Mouse (Mus musculus) embryonic facial prominence, embryonic 13.5 days (tissue): ENCODE data around the gene Mapkap1. TPM values are rescaled to one million over a fixed set of nuclear protein-coding genes. Genes with fewer than 3 reads are reported as not detected.

Experiments
- ATAC-seq: fragments of 200-750 bp; cut with Nextera tagmentation; 2 replicates; pipeline ENCODE4 v1.8.0; 2017; ENCODE audit warnings: low read depth; ENCODE audit not compliant: insufficient number of reproducible peaks, insufficient read depth, low FRiP score, low TSS enrichment
- H3K27ac ChIP-seq: fragments of 300-500 bp; sonication (generic); 2 replicates; pipeline ENCODE4 v1.5.1; 2015; ENCODE audit warnings: moderate library complexity, mild to moderate bottlenecking, inconsistent platforms
- H3K27me3 ChIP-seq: fragments of 300-500 bp; sonication (generic); 2 replicates; pipeline ENCODE4 v1.6.1; 2015; ENCODE audit warnings: mild to moderate bottlenecking, inconsistent platforms
- H3K36me3 ChIP-seq: fragments of 300-500 bp; sonication (generic); 2 replicates; pipeline ENCODE4 v1.6.1; 2015; ENCODE audit warnings: mild to moderate bottlenecking, inconsistent platforms
- H3K4me1 ChIP-seq: fragments of 300-500 bp; sonication (generic); 2 replicates; pipeline ENCODE4 v1.6.1; 2015; ENCODE audit warnings: inconsistent platforms
- H3K4me2 ChIP-seq: fragments of 300-500 bp; sonication (generic); 2 replicates; pipeline ENCODE4 v1.6.1; 2015; ENCODE audit warnings: moderate library complexity, mild to moderate bottlenecking, inconsistent platforms
- H3K4me3 ChIP-seq: fragments of 300-500 bp; sonication (generic); 2 replicates; pipeline ENCODE4 v1.5.1; 2015; ENCODE audit warnings: mild to moderate bottlenecking, inconsistent platforms
- H3K9ac ChIP-seq: fragments of 300-500 bp; sonication (generic); 2 replicates; pipeline ENCODE4 v1.6.1; 2015; ENCODE audit warnings: mild to moderate bottlenecking, inconsistent platforms
- H3K9me3 ChIP-seq: fragments of 300-500 bp; sonication (generic); 2 replicates; pipeline ENCODE4 v1.6.1; 2016; ENCODE audit warnings: inconsistent platforms
- WGBS: fragments of 180-500 bp; shearing (Covaris S2); methylation state at CpG from one replicate; pipeline ENCODE4 v1.1.7; 2015; ENCODE audit warnings: mixed read lengths; 5-methylcytosine and 5-hydroxymethylcytosine counted together
- polyA plus RNA-seq: library from polyadenylated mRNA; unstranded; fragments of >200 nt; fragmentation: Nextera tagmentation; extraction: Ambion mirVana; gene quantifications from 2 replicates; pipeline ENCODE4 v1.2.1, GENCODE M21; 2015

Mapkap1 gene
- polyA plus RNA-seq, 1 experiment from 2014 or later: 106 TPM

GRCm38 (mm10) chr2:34673846-34674245 is 267.3 kb downstream of the Mapkap1 start:
- Histone ChIP-seq H3K27me3 (no peaks in the 10 kb centered on the region), H3K27ac (no peak overlapping the region), H3K4me2 (no peak overlapping the region), H3K36me3 (peaks cover 45% of the 10 kb centered on the region), H3K4me1 (peaks cover 18% of the 10 kb centered on the region), H3K4me3 (no peak overlapping the region), H3K9me3 (no peaks in the 10 kb centered on the region), H3K9ac (no peak overlapping the region)
- 88% methylated on average over 11 of the region's 11 CpGs for WGBS
- no peak for ATAC-seq

Other genes starting within 250 kb of the Mapkap1 start
- 21.4 and 24.7 TPM in 2 replicates for gene Pbx3, start 33.6 kb upstream of the Mapkap1 start, polyA plus RNA-seq